Mouse (Mus musculus) neural tube, embryonic 15.5 days (tissue): ENCODE results near the gene Olfr693. TPM values are rescaled to one million over a fixed set of nuclear protein-coding genes. Genes with fewer than 3 reads are reported as not detected.
"Not testable (repeated sequence)": the region's sequence is repeated elsewhere in the genome, so short reads cannot be mapped to it uniquely, and the experiment has no call there.

ENCODE experiments used
- ATAC-seq: fragments of 200-750 bp; cut with Nextera tagmentation; 2 replicates; pipeline ENCODE4 v1.8.0; 2017; ENCODE audit warnings: mild to moderate bottlenecking, moderate TSS enrichment, moderate library complexity; ENCODE audit not compliant: low FRiP score
- H3K27ac ChIP-seq: fragments of 300-500 bp; sonication (generic); replicated peaks from 2 replicates; pipeline ENCODE4 v1.5.1; 2015; ENCODE audit warnings: mild to moderate bottlenecking, inconsistent platforms
- H3K27me3 ChIP-seq: fragments of 300-500 bp; sonication (generic); replicated peaks from 2 replicates; pipeline ENCODE4 v1.6.1; 2015; ENCODE audit warnings: inconsistent platforms
- H3K36me3 ChIP-seq: fragments of 300-500 bp; sonication (generic); 2 replicates; pipeline ENCODE4 v1.6.1; 2015; ENCODE audit warnings: inconsistent platforms
- H3K4me1 ChIP-seq: fragments of 300-500 bp; sonication (generic); 2 replicates; pipeline ENCODE4 v1.6.1; 2015; ENCODE audit warnings: inconsistent platforms
- H3K4me2 ChIP-seq: fragments of 300-500 bp; sonication (generic); 2 replicates; pipeline ENCODE4 v1.6.1; 2015; ENCODE audit warnings: inconsistent platforms, mild to moderate bottlenecking, moderate library complexity
- H3K4me3 ChIP-seq: fragments of 300-500 bp; sonication (generic); replicated peaks from 2 replicates; pipeline ENCODE4 v1.5.1; 2015; ENCODE audit warnings: mild to moderate bottlenecking, inconsistent platforms
- H3K9ac ChIP-seq: fragments of 300-500 bp; sonication (generic); replicated peaks from 2 replicates; pipeline ENCODE4 v1.6.1; 2015; ENCODE audit warnings: mild to moderate bottlenecking, inconsistent platforms
- H3K9me3 ChIP-seq: fragments of 300-500 bp; sonication (generic); replicated peaks from 2 replicates; pipeline ENCODE4 v1.6.1; 2016; ENCODE audit warnings: inconsistent platforms
- WGBS: fragments of 180-500 bp; shearing (Covaris S2); methylation state at CpG from one replicate; pipeline ENCODE4 v1.1.7; 2015; ENCODE audit warnings: mixed read lengths; 5-methylcytosine and 5-hydroxymethylcytosine counted together
- polyA plus RNA-seq: library from polyadenylated mRNA; unstranded; fragments of >200 nt; fragmentation: Nextera tagmentation; extraction: Ambion mirVana; gene quantifications from 2 replicates; pipeline ENCODE4 v1.2.1, GENCODE M21; 2015

The Olfr693 gene
- not detected in 2 replicates for polyA plus RNA-seq

DNA sequence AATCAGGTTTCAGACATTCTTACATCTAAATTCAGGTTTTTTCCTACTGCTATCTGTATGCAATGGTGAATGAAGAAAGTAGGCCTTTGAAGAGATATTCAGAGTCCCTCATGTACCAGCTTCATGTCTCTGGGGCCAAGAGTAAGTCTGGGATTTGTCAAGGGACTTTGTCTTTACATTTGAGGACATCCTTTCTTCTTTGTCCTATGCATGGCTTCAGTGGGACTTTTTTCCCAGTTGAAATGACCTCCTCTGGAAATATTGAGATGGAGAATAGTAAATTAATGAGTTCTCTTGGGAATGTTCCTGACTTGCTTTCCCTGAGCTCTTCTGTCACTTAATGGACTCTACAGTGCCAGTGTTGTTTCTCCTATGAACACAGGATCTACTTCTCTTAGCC, at the start of gene Olfr693:
Olfr693 (minus strand) TSS at position 101 of the 400 bp plus-strand sequence.
- no peaks in the 10 kb centered on the region for H3K9me3 ChIP-seq
- no peak within 1 kb of the TSS for H3K4me3 ChIP-seq
- H3K4me1 ChIP-seq, result no peaks in the 10 kb centered on the region
- no peak for ATAC-seq
- H3K36me3 ChIP-seq, result no peaks in the 10 kb centered on the region
- no peaks in the 10 kb centered on the region for H3K27me3 ChIP-seq
- no peak within 1 kb of the TSS for H3K27ac ChIP-seq
- H3K9ac ChIP-seq, result no peak within 1 kb of the TSS
- no peak within 1 kb of the TSS for H3K4me2 ChIP-seq

DNA sequence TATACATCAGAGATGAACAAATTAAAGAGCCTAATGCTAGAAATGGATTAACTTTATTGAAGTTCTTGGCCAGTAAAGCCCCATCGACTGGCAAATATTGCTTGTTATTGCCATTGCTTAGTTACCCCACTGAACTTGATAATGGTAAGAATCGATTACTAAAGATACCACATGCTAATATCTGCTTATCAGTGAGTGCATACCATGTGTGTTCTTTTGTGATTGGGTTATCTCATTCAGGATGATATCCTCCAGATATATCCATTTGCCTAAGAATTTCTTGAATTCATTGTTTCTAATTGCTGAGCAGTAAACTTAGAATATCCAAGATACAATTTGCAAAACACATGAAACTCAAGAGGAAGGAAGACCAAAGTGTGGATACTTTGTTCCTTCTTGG, 45.3 kb upstream of the Olfr693 start:
- not testable (repeated sequence) for H3K27ac ChIP-seq, H3K4me1 ChIP-seq, H3K27me3 ChIP-seq, H3K4me2 ChIP-seq, H3K9ac ChIP-seq, H3K36me3 ChIP-seq, H3K4me3 ChIP-seq, ATAC-seq, H3K9me3 ChIP-seq
- 90% methylated on average over 2 of the region's 2 CpGs for WGBS

GRCm38 (mm10) chr7:106716296-106716695, 35.9 kb upstream of the Olfr693 start, which contains the start of gene Olfr695:
Gene Olfr695 (minus strand): TSS chr7:106716396.
- H3K4me2 ChIP-seq, result no peak within 1 kb of the TSS
- no peaks in the 10 kb centered on the region for H3K36me3 ChIP-seq
- H3K27me3 ChIP-seq, result no peaks in the 10 kb centered on the region
- ATAC-seq, result no peak
- no peak within 1 kb of the TSS for H3K27ac ChIP-seq
- no peak within 1 kb of the TSS for H3K4me3 ChIP-seq
- H3K9me3 ChIP-seq, result no peaks in the 10 kb centered on the region
- no peak within 1 kb of the TSS for H3K9ac ChIP-seq
- H3K4me1 ChIP-seq, result no peaks in the 10 kb centered on the region

GRCm38 (mm10) chr7:106711463-106711862, 31.1 kb upstream of the Olfr693 start:
- Histone ChIP-seq H3K9ac (no peak overlapping the region), H3K27ac (no peak overlapping the region), H3K4me3 (no peak overlapping the region), H3K27me3 (no peaks in the 10 kb centered on the region), H3K4me1 (no peaks in the 10 kb centered on the region), H3K36me3 (no peaks in the 10 kb centered on the region), H3K4me2 (no peak overlapping the region), H3K9me3 (no peaks in the 10 kb centered on the region)
- ATAC-seq, result no peak
- WGBS, result 90% methylated on average over 6 of the region's 6 CpGs

GRCm38 (mm10) chr7:106707705-106708104, 27.3 kb upstream of the Olfr693 start:
- ATAC-seq, H3K27me3 ChIP-seq, H3K4me2 ChIP-seq, H3K36me3 ChIP-seq, H3K4me3 ChIP-seq, H3K27ac ChIP-seq, H3K9ac ChIP-seq, H3K9me3 ChIP-seq, H3K4me1 ChIP-seq: not testable (repeated sequence)
- 92% methylated on average over 10 of the region's 10 CpGs for WGBS

DNA sequence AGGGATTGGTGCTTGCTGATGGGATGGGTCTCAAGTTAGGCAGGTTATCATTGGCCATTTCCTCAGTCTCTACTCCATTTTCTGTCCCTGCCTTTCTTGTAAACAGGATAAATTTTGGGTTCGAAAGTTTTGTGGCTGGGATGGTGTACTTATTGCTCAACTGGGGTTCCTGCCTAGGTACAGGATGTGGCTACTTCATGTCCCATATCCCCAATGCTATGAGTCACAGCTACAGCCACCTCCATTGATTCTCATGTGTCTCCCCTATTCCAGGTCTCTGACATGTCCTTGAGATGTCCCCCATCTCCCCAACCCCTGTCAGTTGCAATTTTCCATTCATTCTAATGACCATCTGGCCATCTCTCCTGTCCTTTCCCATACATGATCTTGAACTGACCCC, 16.5 kb upstream of the Olfr693 start:
- Histone ChIP-seq H3K9me3 (no peaks in the 10 kb centered on the region), H3K27ac (no peak overlapping the region), H3K9ac (no peak overlapping the region), H3K27me3 (no peaks in the 10 kb centered on the region), H3K4me1 (no peaks in the 10 kb centered on the region), H3K36me3 (no peaks in the 10 kb centered on the region), H3K4me2 (no peak overlapping the region), H3K4me3 (no peak overlapping the region)
- ATAC-seq, result no peak
- 71% methylated on average over 1 of the region's 1 CpGs for WGBS

GRCm38 (mm10) chr7:106692976-106693375, 12.6 kb upstream of the Olfr693 start:
- Histone ChIP-seq H3K4me1 (no peaks in the 10 kb centered on the region), H3K4me3 (no peak overlapping the region)
- no peak for ATAC-seq

GRCm38 (mm10) chr7:106691714-106692113, 11.3 kb upstream of the Olfr693 start, which contains the start of gene Olfr694:
Gene Olfr694 (minus strand): TSS chr7:106691814.
- Histone ChIP-seq H3K9me3 (no peaks in the 10 kb centered on the region), H3K4me2 (no peak within 1 kb of the TSS), H3K4me3 (no peak within 1 kb of the TSS), H3K36me3 (no peaks in the 10 kb centered on the region), H3K4me1 (no peaks in the 10 kb centered on the region), H3K9ac (no peak within 1 kb of the TSS), H3K27me3 (no peaks in the 10 kb centered on the region), H3K27ac (no peak within 1 kb of the TSS)
- WGBS, result 96% methylated on average over 1 of the region's 1 CpGs
- ATAC-seq, result no peak

More at GRCm38 (mm10) chr7:106692976-106693375, 12.6 kb upstream of the Olfr693 start:
- Histone ChIP-seq H3K9ac (no peak overlapping the region), H3K27me3 (no peaks in the 10 kb centered on the region), H3K27ac (no peak overlapping the region), H3K4me2 (no peak overlapping the region), H3K36me3 (no peaks in the 10 kb centered on the region), H3K9me3 (no peaks in the 10 kb centered on the region)
- 80% methylated on average over 3 of the region's 3 CpGs for WGBS

- no peak overlapping the region for H3K4me3 ChIP-seq
- no peak for ATAC-seq
- 85% methylated on average over 2 of the region's 2 CpGs for WGBS
These were observed 5.0 kb upstream of the Olfr693 start for GRCm38 (mm10) chr7:106685382-106685781.

DNA sequence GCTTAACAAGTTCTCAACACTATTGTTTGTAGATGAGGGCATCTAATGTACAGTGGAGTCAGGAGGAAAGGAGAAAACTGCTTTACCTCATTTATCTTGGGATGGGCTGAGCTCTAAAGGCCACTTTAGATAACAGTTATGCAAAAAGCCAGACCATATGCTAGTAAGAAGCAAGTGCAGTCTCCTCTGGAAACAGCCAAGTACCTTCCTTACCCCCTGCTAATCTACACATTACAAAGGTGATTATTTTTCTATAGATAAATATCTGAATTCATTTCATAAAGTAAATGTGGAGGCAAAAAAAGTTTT, 28.1 kb downstream of the Olfr693 start:
- ATAC-seq, result no peak
- Histone ChIP-seq H3K9ac (no peak overlapping the region), H3K4me1 (no peaks in the 10 kb centered on the region), H3K4me2 (no peak overlapping the region), H3K27ac (no peak overlapping the region), H3K9me3 (no peaks in the 10 kb centered on the region), H3K27me3 (no peaks in the 10 kb centered on the region), H3K36me3 (no peaks in the 10 kb centered on the region), H3K4me3 (no peak overlapping the region)

More at GRCm38 (mm10) chr7:106685382-106685781, 5.0 kb upstream of the Olfr693 start:
- H3K9ac ChIP-seq, result no peak overlapping the region
- H3K36me3 ChIP-seq, result no peaks in the 10 kb centered on the region
- H3K9me3 ChIP-seq, result no peaks in the 10 kb centered on the region
- H3K4me2 ChIP-seq, result no peak overlapping the region
- H3K27ac ChIP-seq, result no peak overlapping the region
- no peaks in the 10 kb centered on the region for H3K27me3 ChIP-seq
- H3K4me1 ChIP-seq, result no peaks in the 10 kb centered on the region

DNA sequence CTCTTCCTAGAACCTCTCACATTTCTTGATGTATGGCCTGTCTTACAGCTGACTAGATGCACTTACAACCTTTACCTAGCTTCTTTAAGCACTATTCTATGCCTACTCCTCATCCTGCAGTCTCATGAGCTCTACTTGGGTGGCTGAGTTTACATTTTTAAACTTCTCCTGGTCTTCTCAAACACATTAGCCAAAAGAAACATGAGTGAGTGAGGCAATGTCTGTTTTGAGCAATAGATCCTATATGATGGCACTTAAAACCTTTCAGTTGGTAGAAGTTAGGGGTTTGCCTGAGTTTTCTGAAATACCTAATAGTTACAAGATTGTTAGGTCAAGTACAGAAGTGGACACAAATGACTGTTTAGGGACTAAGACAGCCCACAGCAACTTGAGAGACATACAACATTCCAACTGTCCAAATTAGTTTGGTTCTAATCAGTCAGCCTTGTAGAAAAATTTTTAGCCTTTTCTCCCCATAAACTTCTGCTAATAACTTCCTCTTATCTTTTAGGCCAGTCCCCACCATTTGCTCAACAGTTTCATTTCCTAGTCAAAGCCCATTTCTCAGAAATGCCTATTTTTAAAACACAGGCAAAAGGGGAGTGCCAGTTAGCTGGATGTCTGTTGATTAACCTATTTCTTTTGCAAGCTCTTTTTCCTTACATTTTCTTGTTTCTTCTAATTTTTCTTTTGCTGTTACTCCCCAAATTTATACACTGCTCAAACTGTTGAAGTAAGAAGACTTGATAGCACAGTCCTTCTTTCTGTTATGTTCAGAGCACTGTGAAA, 28.6 kb downstream of the Olfr693 start:
- Histone ChIP-seq H3K4me1 (no peaks in the 10 kb centered on the region), H3K27me3 (no peaks in the 10 kb centered on the region), H3K9me3 (no peaks in the 10 kb centered on the region), H3K4me3 (no peak overlapping the region), H3K36me3 (no peaks in the 10 kb centered on the region), H3K27ac (no peak overlapping the region), H3K9ac (no peak overlapping the region), H3K4me2 (no peak overlapping the region)
- no peak for ATAC-seq

DNA sequence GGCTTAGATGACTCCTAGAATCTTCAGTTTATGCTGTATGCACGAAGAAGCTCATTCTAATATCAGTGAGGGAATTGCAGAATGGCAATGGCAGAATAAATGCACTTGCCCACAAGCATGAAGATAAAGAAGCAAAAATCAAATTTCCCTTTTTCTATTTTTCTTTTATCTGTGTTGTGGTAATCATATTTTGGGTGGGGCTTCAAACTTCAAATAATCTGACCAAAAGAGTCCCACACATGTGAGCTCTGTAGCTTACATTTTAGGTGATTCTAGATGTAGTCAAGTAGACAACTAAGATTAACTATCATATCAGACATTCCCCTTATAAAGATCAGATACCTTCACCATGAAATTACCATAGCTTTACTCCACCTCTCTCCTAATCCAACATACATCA, 30.6 kb downstream of the Olfr693 start:
- no peaks in the 10 kb centered on the region for H3K36me3 ChIP-seq
- WGBS, result 70% methylated on average over 1 of the region's 1 CpGs
- no peak overlapping the region for H3K4me3 ChIP-seq

More for the DNA sequence above, 30.6 kb downstream of the Olfr693 start:
- no peaks in the 10 kb centered on the region for H3K27me3 ChIP-seq
- H3K9ac ChIP-seq, result no peak overlapping the region
- no peak overlapping the region for H3K4me2 ChIP-seq
- no peaks in the 10 kb centered on the region for H3K9me3 ChIP-seq
- H3K4me1 ChIP-seq, result no peaks in the 10 kb centered on the region
- no peak overlapping the region for H3K27ac ChIP-seq
- no peak for ATAC-seq
